Mouse (Mus musculus) heart, embryonic 16.5 days (tissue): ENCODE data around the gene Adgrl2. TPM values are rescaled to one million over a fixed set of nuclear protein-coding genes. Genes with fewer than 3 reads are reported as not detected.
A peak's percentile ranks its signal among the peaks of the same experiment; 100 is the strongest.

Experiments used
- ATAC-seq: fragments of 200-750 bp; cut with Nextera tagmentation; replicated peaks from 2 replicates; pipeline ENCODE4 v1.8.0; 2017; ENCODE audit warnings: moderate number of reproducible peaks; ENCODE audit not compliant: insufficient read depth, low FRiP score; ENCODE audit errors: extremely low read depth
- H3K27ac ChIP-seq: fragments of 300-500 bp; sonication (generic); 2 replicates; pipeline ENCODE4 v1.5.1; 2014; ENCODE audit warnings: mild to moderate bottlenecking, low read length, control low read depth, moderate library complexity
- H3K27me3 ChIP-seq: fragments of 300-500 bp; sonication (generic); 2 replicates; pipeline ENCODE4 v1.6.1; 2014; ENCODE audit warnings: low read length, mixed read lengths; ENCODE audit not compliant: control insufficient read depth, insufficient read depth
- H3K36me3 ChIP-seq: fragments of 300-500 bp; sonication (generic); 2 replicates; pipeline ENCODE4 v1.6.1; 2014; ENCODE audit not compliant: control insufficient read depth, insufficient read depth
- H3K4me1 ChIP-seq: fragments of 300-500 bp; sonication (generic); 2 replicates; pipeline ENCODE4 v1.6.1; 2014; ENCODE audit warnings: low read length, mixed read lengths; ENCODE audit not compliant: control insufficient read depth, insufficient read depth
- H3K4me2 ChIP-seq: fragments of 300-500 bp; sonication (generic); 2 replicates; pipeline ENCODE4 v1.6.1; 2014; ENCODE audit warnings: low read depth, mild to moderate bottlenecking, control low read depth, low read length
- H3K4me3 ChIP-seq: fragments of 300-500 bp; sonication (generic); 2 replicates; pipeline ENCODE4 v1.5.1; 2014; ENCODE audit warnings: mild to moderate bottlenecking, control low read depth, low read length
- H3K9ac ChIP-seq: fragments of 300-500 bp; sonication (generic); 2 replicates; pipeline ENCODE4 v1.6.1; 2014; ENCODE audit warnings: low read length, control low read depth
- H3K9me3 ChIP-seq: fragments of 300-500 bp; sonication (generic); replicated peaks from 2 replicates; pipeline ENCODE4 v1.6.1; 2016; ENCODE audit warnings: low read length; ENCODE audit not compliant: control insufficient read depth
- WGBS: fragments of 180-500 bp; shearing (Covaris S2); extraction: QIAGEN DNeasy Blood & Tissue Kit; methylation state at CpG from one replicate; pipeline ENCODE4 v1.1.7; 2014; 5-methylcytosine and 5-hydroxymethylcytosine counted together
- polyA plus RNA-seq: library from polyadenylated mRNA; unstranded; fragments of >200 nt; fragmentation: Nextera tagmentation; extraction: Ambion mirVana; gene quantifications from 2 replicates; pipeline ENCODE4 v1.2.1, GENCODE M21; 2015

The Adgrl2 gene
- polyA plus RNA-seq, 1 experiment from 2014 or later, result 32.7 TPM

- Histone ChIP-seq H3K4me2 (no peak overlapping the region), H3K27ac (no peak overlapping the region), H3K4me1 (peaks cover 46% of the 10 kb centered on the region), H3K9me3 (no peaks in the 10 kb centered on the region), H3K4me3 (no peak overlapping the region), H3K27me3 (no peaks in the 10 kb centered on the region), H3K36me3 (no peaks in the 10 kb centered on the region), H3K9ac (0 out of 2 replicates have a peak overlapping the region, but pooled peaks have one; percentile 9)
- WGBS, result 37% methylated on average over 9 of the region's 9 CpGs
- ATAC-seq, result no peak
These were observed 29.5 kb downstream of the Adgrl2 start for GRCm38 (mm10) chr3:148960751-148961289.

- Histone ChIP-seq H3K9ac (no peak overlapping the region), H3K27ac (no peak overlapping the region), H3K4me2 (peak overlapping the region; percentile 82; the same call in 1 of the 2 replicates), H3K9me3 (no peaks in the 10 kb centered on the region), H3K4me3 (no peak overlapping the region), H3K27me3 (no peaks in the 10 kb centered on the region), H3K36me3 (no peaks in the 10 kb centered on the region), H3K4me1 (peaks cover 45% of the 10 kb centered on the region)
- WGBS, result 75% methylated on average over 10 of the region's 10 CpGs
- ATAC-seq, result no peak
These were observed 30.1 kb downstream of the Adgrl2 start for GRCm38 (mm10) chr3:148960215-148960614.

- H3K27ac ChIP-seq, result no peak overlapping the region; the same call in 1 of the 2 replicates
- WGBS, result 5% methylated on average over 15 of the region's 15 CpGs
- ATAC-seq, result peak; percentile 81
- peak overlapping the region; percentile 82 for H3K4me2 ChIP-seq
- H3K27me3 ChIP-seq, result no peaks in the 10 kb centered on the region
- no peaks in the 10 kb centered on the region for H3K36me3 ChIP-seq
- peak overlapping the region; percentile 57 for H3K4me3 ChIP-seq
- no peaks in the 10 kb centered on the region for H3K9me3 ChIP-seq
- H3K4me1 ChIP-seq, result peaks cover 42% of the 10 kb centered on the region
- peak overlapping the region; percentile 63 for H3K9ac ChIP-seq
These were observed 30.9 kb downstream of the Adgrl2 start for GRCm38 (mm10) chr3:148959327-148960025.

DNA sequence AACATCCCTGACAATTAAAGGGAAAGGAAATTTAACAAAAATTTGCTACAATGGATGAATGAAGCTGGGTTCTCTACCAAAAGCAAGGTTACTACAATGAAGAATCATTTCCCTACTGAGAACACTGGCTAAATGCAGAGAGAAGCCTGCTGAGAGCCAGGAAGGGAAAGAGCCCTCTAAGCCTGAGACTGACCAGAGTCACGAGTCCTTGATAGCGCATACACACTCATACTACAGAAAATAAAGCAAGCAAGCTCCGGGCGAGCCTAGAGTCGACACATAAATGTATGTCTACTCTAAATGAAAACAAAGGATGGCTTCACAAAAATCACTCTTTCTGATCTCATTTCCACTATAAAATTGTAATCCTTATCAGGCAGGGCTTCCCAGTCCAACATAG lies 31.6 kb downstream of the Adgrl2 start:
- peak overlapping the region; percentile 63 for H3K9ac ChIP-seq
- H3K27ac ChIP-seq, result peak overlapping the region; percentile 45; the same call in 1 of the 2 replicates
- peak; percentile 68; the same call in 1 of the 2 replicates for ATAC-seq
- H3K27me3 ChIP-seq, result no peaks in the 10 kb centered on the region
- H3K9me3 ChIP-seq, result no peaks in the 10 kb centered on the region
- H3K4me1 ChIP-seq, result peaks cover 42% of the 10 kb centered on the region
- WGBS, result 11% methylated on average over 5 of the region's 5 CpGs
- H3K4me3 ChIP-seq, result peak overlapping the region; percentile 57
- H3K36me3 ChIP-seq, result no peaks in the 10 kb centered on the region
- peak overlapping the region; percentile 82 for H3K4me2 ChIP-seq

DNA sequence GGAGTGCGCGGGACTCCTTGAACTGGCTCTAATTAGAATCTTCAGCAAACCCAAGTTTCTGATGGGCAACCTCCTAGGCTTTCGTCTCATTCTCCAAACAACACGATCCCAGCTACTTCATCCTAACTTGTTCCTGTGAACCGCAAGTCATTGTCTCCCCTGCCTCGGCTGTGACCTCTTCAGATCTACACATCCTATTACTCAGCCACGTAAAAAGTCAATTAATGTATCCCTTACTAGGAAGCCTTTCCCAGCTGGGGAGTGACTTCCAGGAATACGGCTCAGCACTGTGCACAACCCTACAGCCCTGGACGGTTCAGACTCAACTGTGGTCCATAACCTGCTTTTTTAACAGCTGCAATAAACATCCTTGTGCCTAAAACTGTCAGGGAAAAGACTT lies 32.2 kb downstream of the Adgrl2 start:
- H3K27ac ChIP-seq, result peak overlapping the region; percentile 45; the same call in 1 of the 2 replicates
- H3K9me3 ChIP-seq, result no peaks in the 10 kb centered on the region
- H3K4me2 ChIP-seq, result peak overlapping the region; percentile 82
- ATAC-seq, result no peak
- no peak overlapping the region for H3K4me3 ChIP-seq
- WGBS, result 68% methylated on average over 9 of the region's 9 CpGs
- H3K27me3 ChIP-seq, result no peaks in the 10 kb centered on the region
- no peaks in the 10 kb centered on the region for H3K36me3 ChIP-seq
- H3K9ac ChIP-seq, result peak overlapping the region; percentile 63
- peaks cover 42% of the 10 kb centered on the region for H3K4me1 ChIP-seq

GRCm38 (mm10) chr3:148956887-148957286 lies 33.5 kb downstream of the Adgrl2 start:
- H3K9ac ChIP-seq, result no peak overlapping the region
- H3K4me3 ChIP-seq, result no peak overlapping the region
- ATAC-seq, result no peak
- no peak overlapping the region for H3K4me2 ChIP-seq
- no peaks in the 10 kb centered on the region for H3K27me3 ChIP-seq
- 65% methylated on average over 7 of the region's 7 CpGs for WGBS
- peaks cover 3% of the 10 kb centered on the region for H3K36me3 ChIP-seq
- peaks cover 42% of the 10 kb centered on the region for H3K4me1 ChIP-seq
- no peaks in the 10 kb centered on the region for H3K9me3 ChIP-seq
- no peak overlapping the region for H3K27ac ChIP-seq

DNA sequence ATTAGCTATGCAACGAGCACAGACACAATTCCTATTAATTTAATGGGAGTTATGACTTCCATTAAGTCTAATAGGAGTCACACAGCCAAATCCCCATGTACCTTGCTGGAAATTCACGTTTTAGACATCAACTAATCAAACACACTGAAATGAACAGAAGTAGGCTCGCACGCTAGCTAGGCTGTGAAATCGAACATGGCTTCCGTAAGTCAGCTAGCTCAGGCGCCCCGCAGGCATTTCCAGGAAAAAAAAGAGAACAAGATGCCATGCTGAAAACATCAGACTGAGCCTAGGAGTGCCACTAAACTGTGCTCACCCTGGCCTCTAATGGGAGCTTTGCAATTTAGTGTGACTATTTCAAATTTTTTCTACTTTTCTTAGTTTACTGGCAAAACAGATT lies 40.6 kb downstream of the Adgrl2 start:
- ATAC-seq, result no peak
- 88% methylated on average over 8 of the region's 8 CpGs for WGBS

GRCm38 (mm10) chr3:148947805-148948405 lies 42.5 kb downstream of the Adgrl2 start:
- H3K9me3 ChIP-seq, result no peaks in the 10 kb centered on the region
- H3K4me1 ChIP-seq, result peaks cover 14% of the 10 kb centered on the region
- no peak overlapping the region for H3K4me3 ChIP-seq
- ATAC-seq, result no peak
- WGBS, result 45% methylated on average over 9 of the region's 9 CpGs
- H3K4me2 ChIP-seq, result no peak overlapping the region
- H3K27ac ChIP-seq, result no peak overlapping the region
- H3K9ac ChIP-seq, result no peak overlapping the region
- no peaks in the 10 kb centered on the region for H3K27me3 ChIP-seq
- peaks cover 6% of the 10 kb centered on the region for H3K36me3 ChIP-seq

More for the DNA sequence above, 40.6 kb downstream of the Adgrl2 start:
- H3K9me3 ChIP-seq, result no peaks in the 10 kb centered on the region
- H3K27me3 ChIP-seq, result no peaks in the 10 kb centered on the region
- H3K4me3 ChIP-seq, result no peak overlapping the region
- no peak overlapping the region for H3K27ac ChIP-seq
- peaks cover 6% of the 10 kb centered on the region for H3K36me3 ChIP-seq
- H3K4me1 ChIP-seq, result peaks cover 14% of the 10 kb centered on the region
- H3K4me2 ChIP-seq, result no peak overlapping the region
- H3K9ac ChIP-seq, result no peak overlapping the region

DNA sequence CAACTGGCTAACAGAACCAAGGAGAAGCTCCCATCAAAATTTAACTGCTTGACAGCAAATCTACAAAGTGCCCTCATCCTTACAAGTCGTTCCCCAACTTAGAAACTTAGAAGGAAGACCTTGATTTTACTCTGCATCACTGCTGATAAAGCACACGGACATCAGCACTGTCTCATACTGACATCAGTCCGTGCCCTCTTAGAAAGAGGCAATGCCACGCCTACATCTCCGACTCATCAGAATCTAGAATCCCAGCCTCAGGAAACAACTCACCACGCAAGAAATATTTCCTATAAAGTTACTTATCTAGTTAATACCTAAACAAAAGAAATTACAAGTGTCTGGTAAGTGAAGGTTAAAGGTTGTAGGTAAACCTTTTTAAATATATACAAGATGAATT lies 43.1 kb downstream of the Adgrl2 start:
- Histone ChIP-seq H3K9me3 (no peaks in the 10 kb centered on the region), H3K4me3 (no peak overlapping the region), H3K27ac (no peak overlapping the region), H3K9ac (no peak overlapping the region), H3K4me2 (no peak overlapping the region), H3K4me1 (peaks cover 14% of the 10 kb centered on the region), H3K27me3 (no peaks in the 10 kb centered on the region), H3K36me3 (peaks cover 6% of the 10 kb centered on the region)
- ATAC-seq, result no peak
- 58% methylated on average over 6 of the region's 6 CpGs for WGBS
